Mouse (Mus musculus) embryo, embryonic 10.5 days (tissue): ENCODE results near the gene Ttn.

Source experiments
- DNase-seq: peaks from one replicate; pipeline ENCODE4 v3.0.0-alpha.2; 2015; ENCODE audit warnings: low spot score

Gene Ttn

GRCm38 (mm10) chr2:76658551-76658950 lies 323.8 kb downstream of the Ttn start:
- no peak for DNase-seq

DNA sequence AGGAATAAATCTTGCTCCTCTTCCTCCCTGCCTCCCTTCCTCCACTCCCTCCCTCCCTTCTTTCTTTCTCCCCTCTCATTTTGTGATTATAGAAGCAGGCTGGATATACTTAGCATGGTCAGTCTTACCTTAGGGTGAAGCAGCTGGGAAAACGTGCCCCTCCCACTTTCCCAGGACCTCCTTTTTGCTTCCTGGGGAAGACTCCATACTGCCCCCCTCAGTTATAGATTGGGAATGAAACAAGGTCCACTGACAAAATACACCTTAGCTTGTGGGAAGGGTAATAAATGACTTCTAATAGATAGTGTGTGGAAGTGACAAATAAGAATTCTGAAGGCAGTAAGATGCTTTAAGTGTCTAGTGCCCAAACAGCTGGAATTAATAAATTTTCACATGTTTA lies 326.4 kb downstream of the Ttn start:
- peak; percentile 37 for DNase-seq

- no peak for DNase-seq
Observed at GRCm38 (mm10) chr2:76655444-76655843, 326.9 kb downstream of the Ttn start.

GRCm38 (mm10) chr2:76654646-76655045 lies 327.7 kb downstream of the Ttn start:
- DNase-seq, result no peak
